Mouse (Mus musculus): ENCODE data around the gene Asic2.

Asic2 gene

DNA sequence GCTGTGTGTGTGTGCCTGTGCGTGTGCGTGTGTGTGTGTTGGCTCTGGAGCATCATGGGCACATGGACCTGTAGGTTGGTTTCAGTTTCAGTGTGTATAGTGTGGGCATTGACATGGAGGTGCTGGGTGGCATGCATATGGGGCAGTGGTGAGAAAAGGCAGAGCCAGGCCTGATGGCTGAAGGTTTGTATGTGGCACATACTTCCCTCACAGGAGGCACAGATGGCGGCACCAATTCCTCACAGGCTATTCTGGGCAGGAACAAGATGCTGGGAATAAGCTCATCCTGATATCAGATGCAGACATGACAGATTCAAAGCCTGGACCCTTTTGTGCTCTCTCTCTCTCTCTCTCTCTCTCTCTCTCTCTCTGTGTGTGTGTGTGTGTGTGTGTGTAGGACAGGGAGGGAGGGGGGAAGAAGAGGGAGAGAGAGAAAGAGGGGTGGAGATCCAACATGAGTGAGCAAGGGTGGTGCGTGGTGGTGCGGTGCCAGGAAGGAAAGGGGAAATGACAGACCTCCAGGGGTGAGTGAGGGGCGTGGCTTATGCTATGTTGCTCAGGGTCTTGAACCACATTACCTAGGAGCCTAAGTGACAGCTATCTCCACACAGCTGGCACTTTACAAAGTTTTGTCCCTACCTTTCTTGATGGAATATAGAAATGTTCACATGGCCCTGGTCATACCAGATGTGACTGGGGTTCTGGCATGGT is 1083.6 kb downstream of the Asic2 start:
- TF ChIP-seq GATA4 (IDR thresholded peaks at IDR 0.05; ENCODE audit: insufficient replicate concordance, low read length): no peak

DNA sequence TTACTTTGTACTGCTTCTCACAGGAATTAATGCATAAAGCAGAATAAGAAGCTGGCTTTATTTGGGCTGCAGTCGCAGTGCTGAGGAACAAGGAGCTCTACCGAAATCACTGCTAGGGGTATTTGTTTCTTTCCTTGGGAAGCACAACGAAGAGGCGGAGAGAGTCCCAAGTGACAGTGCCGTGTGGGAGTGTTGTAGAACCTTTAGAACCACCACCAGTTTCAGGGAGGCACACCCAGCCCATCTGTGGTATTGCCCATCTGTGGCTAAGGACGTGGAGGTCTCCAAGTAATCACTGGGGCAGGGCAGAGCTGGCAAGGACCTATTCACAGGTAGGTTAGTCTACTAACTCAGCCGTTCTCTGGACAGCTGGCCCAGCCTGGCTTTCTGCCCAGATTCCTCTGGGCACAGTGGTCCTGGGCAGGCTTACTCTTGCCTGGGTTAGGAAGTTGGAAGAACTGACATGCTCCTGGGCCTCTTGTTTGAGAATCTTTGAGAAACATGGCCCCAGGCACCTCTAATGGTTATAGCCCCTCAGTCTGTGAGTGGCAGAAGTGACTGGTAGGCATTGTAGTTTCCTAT is 1085.9 kb downstream of the Asic2 start:
- no peak for TF ChIP-seq GATA4 (IDR thresholded peaks at IDR 0.05; ENCODE audit: insufficient replicate concordance, low read length)

DNA sequence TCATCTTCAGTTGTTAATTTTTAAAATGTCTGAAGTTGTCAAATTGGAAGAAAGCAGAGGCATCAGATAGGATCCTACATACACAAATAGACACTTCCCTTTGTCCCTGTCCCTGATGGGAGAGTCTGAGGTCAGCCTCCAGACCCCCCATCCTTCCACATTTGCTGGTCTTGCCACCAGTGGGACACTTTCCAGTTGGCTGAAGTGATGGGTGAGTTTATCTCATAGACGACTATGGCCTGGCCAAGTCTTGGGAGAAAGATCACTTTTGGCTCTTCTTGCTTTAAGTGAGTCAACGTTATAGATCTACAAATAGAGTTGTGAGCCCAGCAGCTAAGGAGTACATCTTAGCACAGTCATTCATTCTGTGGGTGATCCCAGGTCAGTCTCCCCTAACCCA is 1090.2 kb downstream of the Asic2 start:
- no peak for TF ChIP-seq GATA4 (IDR thresholded peaks at IDR 0.05; ENCODE audit: insufficient replicate concordance, low read length)

DNA sequence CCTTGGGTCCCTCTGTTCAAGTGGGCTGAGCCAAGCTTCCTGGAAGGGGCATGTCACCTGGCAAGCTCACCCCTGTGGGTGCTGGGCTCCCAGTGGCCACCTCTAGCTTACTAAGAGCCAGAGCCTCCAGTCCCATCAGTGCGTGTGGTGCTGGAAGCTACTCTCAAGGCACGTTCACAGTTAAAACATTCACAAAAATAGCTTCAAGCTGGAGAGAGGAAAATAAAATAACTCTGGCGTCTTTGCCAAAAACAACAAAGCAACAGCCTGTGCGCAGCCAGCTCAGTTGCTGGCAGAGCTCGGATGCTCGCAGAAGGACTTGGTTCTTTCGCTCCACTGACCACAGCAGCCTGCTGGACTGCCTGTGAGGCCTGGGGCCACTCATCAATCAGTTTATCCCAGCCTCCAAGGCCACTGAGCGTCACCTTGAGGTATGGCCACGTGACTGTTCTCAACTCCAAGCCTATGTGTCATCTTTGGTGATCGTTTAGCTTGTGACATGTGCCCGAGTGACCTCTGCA is 1091.1 kb downstream of the Asic2 start:
- no peak for TF ChIP-seq GATA4 (IDR thresholded peaks at IDR 0.05; ENCODE audit: insufficient replicate concordance, low read length)

- TF ChIP-seq GATA4 (IDR thresholded peaks at IDR 0.05; ENCODE audit: insufficient replicate concordance, low read length): no peak
Observed at GRCm38 (mm10) chr11:80872509-80873474, 1095.5 kb downstream of the Asic2 start.

DNA sequence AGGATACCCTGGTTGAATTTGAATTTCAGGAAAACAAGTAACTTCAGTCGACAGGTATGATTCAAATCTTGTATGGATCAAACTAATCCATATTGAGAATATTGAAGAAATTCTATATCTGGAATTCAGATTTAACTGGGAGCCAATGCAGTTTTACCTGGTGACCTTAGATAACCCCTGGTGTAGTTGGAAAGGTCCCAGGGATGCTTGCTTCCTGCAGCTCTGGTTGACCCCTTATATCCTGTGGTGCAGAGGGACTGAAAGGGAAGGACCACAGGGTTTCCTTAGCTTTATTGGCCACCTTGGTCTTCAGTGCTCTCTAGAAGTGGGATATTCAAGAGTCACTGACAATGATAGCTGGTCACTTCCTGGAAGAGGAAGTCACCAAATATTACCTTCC is 1100.2 kb downstream of the Asic2 start:
- no peak for TF ChIP-seq GATA4 (IDR thresholded peaks at IDR 0.05; ENCODE audit: insufficient replicate concordance, low read length)

DNA sequence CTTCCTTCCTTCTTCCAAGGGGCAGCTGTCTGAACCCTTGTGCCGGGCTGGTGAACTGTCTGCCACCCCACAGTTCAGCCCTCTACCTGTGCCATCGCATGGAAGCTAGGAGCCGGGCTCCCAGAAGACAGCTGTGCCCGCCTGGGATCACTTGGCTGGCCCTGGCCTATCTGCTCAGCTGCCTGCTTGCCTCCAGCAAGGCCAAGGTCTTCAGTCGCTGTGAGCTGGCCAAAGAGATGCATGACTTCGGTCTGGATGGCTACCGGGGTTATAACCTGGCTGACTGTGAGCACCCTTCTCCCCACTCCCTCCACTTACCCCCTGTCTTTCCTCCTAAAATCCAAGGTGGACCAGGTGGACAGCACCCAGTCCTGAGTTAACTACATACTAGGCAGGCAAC is 1105.3 kb downstream of the Asic2 start:
- TF ChIP-seq GATA4 (IDR thresholded peaks at IDR 0.05; ENCODE audit: insufficient replicate concordance, low read length): no peak

DNA sequence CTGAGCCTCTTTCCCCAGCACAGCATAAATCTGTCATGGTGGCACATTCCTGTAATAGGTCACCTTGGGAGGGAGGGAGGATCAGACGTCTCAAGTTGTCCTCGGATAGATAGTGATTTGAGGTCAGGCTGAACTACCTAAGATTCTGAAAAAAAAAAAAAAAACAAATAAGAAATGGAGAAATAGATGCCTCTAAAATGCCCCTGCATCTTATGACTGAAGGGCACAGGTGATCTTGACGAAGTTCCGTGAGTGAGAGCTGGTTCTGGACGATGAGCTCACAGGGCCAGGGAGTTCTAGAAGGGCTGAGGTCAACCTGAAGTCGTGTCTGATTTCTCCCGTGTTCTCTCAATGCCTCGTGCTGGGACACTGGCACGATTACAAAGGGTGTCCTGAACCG is 1110.2 kb downstream of the Asic2 start, which contains the start of gene Spaca3:
Gene Spaca3, plus strand, starts transcription at position 301 of the 400 bp plus-strand sequence.
- no peak for TF ChIP-seq GATA4 (IDR thresholded peaks at IDR 0.05; ENCODE audit: insufficient replicate concordance, low read length)

- no peak for TF ChIP-seq GATA4 (IDR thresholded peaks at IDR 0.05; ENCODE audit: insufficient replicate concordance, low read length)
Observed at GRCm38 (mm10) chr11:80856827-80857226, 1111.4 kb downstream of the Asic2 start.

DNA sequence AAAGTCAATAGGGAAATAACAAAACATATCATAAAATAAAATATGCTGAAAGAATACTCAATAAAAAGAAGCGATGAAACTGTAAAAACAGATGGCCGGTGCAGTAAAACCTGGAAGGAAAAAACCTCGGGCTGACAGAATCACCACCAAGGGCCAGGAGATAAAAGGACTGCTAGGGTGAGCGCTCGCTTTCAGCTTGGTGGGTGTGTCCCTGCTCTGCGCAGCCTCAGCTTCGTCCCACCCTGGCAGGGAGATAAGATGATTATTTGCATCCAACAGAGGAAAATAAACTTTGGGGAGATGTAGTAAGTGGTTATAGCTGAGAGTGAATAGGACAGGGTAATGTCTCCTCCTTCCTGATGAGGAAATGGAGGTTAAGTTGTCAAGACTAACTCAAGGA is 1113.3 kb downstream of the Asic2 start:
- TF ChIP-seq GATA4 (IDR thresholded peaks at IDR 0.05; ENCODE audit: insufficient replicate concordance, low read length): no peak

DNA sequence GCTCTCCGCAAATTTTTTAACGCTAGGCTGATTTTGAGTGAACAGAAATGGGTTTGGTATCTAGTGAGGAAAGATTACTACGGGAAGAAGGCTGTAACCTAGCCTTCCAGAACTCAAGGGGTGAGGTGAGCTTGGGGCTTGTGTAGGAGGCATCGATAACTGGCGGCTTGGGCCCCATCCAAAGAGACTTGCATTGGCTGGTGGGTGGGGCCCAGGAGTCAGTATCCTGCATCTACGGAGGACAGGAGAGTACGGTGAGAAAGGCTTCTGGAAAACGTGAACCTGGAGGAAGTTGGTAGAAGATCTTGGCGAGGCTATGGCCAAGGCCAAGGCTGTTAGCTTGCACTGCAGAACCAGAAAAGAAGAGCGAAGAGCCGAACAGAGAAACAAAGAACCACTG is 1113.8 kb downstream of the Asic2 start:
- no peak for TF ChIP-seq GATA4 (IDR thresholded peaks at IDR 0.05; ENCODE audit: insufficient replicate concordance, low read length)

DNA sequence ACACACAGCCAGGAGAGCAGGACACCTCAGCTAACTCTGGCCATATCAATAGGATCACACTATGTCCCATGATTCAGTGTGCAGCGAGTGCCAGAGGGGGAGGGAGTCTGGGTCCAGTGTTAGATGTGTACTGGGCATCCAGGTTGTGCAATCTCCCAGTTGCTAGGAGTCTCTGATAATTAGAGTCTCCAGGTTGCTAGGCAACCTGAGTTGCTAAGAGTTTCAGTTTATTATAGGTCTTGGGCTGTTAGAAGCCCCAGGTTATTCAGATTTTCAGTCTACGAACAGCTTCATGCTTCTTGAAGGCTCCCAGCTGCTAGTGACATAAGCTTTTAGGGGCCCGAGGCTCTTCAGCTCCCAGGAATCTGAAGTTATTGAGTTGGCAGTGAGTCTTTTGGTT is 1115.2 kb downstream of the Asic2 start:
- TF ChIP-seq GATA4 (IDR thresholded peaks at IDR 0.05; ENCODE audit: insufficient replicate concordance, low read length): no peak

GRCm38 (mm10) chr11:80851859-80852258 is 1116.4 kb downstream of the Asic2 start:
- no peak for TF ChIP-seq GATA4 (IDR thresholded peaks at IDR 0.05; ENCODE audit: insufficient replicate concordance, low read length)

DNA sequence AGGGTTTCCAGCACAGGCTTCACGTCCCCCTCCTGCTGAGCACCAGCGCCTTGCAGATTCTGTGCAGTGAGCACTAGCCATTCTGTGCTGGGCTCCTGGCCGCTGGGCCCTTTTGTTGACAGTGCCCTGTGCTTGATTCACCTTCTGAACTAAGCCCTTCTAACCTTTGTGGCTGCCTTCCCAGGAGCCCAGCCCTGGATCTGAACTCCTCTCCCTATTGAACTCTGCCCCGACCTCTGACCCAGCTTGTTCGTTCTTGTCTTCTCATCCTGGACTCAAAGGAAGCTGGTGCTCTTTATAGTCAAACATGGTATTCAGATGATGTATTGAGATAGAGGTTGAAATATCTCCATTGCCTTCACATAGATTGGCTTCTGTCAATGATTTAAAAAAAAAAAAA is 1120.1 kb downstream of the Asic2 start:
- no peak for TF ChIP-seq GATA4 (IDR thresholded peaks at IDR 0.05; ENCODE audit: insufficient replicate concordance, low read length)

DNA sequence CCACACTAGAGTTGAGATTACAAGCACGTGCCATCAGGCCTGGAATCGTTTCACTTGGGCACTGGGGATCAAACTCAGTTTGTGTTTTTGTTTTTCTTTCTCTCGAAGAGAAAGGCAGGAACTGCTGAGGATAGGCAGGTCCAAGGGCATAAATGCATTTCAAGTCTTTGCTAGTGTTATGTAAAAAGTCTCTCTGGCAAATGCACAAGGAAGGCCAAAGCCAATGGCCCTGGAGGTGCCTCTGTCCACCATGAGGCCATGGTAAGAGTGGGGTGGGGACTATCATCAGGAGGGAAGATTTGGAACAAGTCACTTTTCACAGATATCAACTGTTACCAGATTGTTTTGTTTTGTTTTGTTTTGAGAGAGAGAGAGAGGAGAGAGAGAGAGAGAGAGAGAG is 1122.1 kb downstream of the Asic2 start:
- TF ChIP-seq GATA4 (IDR thresholded peaks at IDR 0.05; ENCODE audit: insufficient replicate concordance, low read length): no peak
